Mouse (Mus musculus): ENCODE measurements around the gene Gyg.
A peak's percentile ranks its signal among the peaks of the same experiment; 100 is the strongest.

The Gyg gene

DNA sequence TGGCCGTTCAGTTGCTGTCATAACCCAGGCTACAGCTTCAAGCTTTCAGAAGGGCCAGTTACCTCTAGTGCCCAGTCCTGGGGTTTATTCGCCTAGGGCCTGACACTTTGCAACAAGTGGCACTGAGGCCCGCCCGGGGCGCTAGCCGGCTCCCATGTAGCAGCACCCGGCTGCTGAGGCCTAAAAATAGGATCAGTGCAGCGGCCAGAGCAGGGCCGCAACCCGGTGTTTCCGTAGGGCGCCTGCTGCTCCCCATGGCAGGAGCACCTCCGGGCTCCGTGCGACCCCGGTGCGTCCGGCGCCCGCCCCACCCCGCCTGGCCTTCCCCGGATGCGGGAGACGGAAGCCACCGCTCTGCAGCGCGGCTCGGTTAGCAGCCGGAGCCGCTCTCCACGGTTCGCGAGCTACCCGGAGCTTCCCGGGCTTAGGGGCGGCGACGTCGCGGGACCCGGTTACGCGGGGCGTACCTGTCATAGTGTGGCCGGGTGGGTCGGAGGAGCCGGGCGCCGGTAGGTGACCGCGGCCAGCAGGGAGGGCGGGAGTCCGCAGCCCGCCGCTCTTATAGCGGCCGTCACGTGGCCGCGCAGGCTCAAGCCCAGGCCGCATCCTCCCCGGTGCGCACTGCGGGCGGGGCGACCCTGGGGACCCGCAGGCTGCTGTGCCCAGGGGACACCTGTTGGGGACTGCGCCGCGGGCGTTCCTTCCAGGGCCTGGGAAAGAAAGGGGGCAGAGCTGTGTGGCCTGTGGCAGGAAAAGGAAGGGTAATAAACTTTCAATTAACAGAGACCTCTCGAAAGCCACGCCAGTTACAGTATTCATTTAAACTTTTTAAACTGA is at the start of gene Gyg:
TSS of gene Gyg (minus strand) at position 787 of the 837 bp plus-strand sequence.
- DNase-seq = peak; percentile 84

DNA sequence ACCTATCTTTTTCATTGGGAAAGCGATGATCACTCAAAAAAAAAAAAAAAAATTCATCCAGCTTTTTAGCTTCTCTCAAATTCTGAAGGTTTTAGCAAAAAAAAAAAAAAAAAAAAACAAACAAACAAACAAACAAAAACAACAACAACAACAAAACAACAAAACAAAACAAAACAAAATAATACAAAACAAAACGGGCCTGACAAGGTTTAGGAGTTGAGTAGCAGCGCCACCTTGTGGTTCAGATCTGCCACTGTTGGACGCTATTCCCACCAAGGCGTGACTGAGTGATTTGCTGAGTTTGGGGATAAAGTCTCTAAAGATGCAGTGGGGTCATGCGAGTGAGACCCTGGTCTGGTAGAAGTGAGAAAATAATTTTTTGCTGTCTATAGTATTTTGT is 43.8 kb upstream of the Gyg start:
- peak; percentile 63 for DNase-seq

DNA sequence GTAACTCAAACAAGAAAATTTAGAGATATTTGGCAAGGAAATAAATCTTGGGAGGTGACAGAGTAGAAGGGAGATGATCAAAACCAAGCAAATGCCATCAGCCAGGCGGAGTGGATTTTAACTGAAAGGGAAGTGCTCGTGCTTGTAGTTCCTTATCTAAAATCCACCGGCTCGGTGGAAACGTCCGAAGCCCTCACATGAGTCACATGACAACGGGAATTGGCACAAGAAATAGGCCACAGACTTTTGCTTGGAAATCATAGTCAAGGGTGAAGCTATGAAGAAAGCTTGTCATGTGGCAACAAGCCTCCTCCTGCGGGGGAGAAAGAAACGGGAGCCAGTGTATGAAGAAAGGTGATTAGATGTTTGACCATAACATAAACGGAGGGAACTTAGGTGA is 42.8 kb upstream of the Gyg start:
- no peak for DNase-seq

DNA sequence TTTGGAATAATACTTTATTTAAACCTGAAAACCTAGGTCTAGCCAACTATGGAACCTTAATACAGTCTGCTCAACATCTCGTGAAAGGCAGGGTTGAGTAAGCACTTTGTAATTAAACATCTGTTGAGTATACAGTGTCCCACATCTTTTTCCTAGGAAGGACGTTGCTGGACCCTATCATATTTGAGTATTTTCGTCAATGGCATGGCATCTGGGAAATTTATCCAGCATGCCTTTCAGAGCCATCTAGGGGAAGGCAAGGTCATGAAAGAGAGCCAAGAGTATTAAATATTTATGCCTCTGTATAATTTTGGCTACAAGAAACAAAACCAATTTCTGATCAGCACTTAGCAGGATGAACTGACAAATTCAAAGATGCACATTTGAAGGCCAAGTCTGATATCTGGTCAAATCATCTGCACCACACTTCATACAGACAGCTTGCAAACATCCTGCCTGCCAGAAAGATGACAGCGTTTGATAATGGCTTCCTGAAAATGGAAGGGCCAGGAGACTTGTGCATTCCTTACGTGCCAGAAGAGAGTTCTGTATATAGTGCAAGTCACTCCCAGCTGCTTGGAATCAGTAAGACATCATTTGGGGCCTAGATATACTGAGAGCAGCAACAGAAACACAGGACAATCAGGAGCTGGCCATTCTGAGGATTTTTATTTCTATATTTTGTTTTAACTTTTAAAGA is 34.0 kb upstream of the Gyg start:
- no peak for DNase-seq

DNA sequence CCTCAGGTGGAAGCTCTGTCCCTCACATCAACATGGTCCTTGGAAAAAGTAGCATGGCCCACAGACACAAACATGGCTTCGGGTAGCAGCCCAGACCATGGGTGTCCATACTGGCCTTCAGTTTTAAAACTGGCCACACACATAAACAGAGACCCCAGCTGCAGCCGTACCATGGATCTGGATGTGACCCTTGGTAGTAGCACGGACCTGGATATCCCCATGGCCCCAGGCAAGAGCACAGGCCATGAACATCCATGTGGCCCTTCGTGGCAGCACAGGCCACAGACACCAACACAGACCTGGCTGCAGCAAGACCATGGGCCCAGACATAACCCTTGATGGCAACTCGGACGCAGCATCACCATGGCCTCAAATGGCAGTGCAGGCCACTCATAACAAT is 17.3 kb upstream of the Gyg start:
- DNase-seq = no peak

DNA sequence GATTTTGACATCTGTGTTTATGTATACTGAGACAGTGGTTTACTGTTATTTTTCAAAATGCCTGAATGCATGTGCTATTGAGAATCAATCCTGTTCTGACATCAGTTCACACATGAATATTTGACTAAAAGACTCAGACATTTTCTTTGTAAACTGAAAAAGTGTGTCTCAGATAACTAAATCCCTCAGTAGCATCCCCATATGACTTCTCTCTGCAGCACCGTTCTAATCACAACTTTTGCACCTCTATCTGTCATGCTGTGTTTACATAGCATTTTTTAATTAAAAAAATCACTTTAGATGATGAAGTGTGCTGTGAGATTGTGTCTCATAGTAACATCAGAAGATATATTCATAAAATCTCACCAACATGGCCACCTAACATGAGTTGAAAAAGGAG is 12.4 kb upstream of the Gyg start:
- no peak for DNase-seq

DNA sequence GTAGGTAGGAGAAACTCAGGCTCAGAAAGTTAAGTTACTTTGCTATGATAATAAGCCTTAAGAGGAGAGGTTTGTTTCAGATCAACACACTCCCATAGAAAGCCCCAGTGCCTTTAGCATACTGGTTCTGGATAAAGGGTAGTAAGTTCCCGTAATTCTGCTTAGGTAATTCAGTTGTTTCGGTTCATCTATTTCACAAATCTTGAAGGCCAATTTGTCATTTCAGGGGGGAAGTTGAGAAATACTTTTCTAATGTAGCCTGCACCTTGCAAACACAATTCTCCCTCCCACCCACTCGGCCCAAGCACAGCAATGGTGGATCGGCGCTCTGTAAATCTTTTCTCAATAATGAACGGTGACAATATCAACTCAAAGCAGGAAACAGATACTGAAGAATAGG is 359 bp upstream of the Gyg start:
- no peak for DNase-seq

DNA sequence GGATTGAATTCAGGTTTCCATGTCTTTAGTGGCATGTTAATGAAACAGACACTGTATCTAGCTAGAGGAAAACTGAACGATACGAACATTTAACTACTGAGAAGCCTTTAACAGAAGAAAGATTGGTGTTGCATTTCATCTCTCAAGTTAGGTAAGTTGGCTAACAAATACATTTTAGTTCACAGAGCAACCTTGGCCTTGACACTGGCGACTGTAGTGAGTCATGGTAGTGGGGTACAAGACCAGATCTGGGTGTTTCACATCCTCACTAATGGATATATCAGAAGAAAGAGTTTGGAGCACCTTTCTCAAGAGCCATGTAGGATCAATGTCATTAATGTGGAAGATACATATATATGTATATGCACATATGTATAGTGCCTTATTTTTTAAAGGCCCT is 3.5 kb downstream of the Gyg start:
- DNase-seq = no peak

DNA sequence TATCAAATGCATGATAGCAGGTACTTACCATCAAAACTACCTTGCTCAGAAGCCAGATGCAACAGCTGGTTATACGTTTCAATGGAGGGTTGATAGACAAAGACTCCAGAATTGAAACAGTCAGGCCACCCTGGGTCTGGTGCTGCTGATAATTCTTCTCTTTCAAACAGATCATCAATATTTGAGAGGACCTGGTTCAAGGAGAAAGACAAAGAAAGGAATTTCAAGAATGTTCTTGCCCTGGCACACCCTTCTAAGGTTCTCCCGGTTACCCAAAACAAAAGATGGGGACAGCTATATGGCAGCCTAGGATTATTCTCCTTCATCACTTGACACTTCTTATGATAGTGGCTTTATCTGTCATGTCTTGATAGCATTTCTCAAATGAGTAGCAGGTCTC is 4.6 kb downstream of the Gyg start:
- DNase-seq = no peak

DNA sequence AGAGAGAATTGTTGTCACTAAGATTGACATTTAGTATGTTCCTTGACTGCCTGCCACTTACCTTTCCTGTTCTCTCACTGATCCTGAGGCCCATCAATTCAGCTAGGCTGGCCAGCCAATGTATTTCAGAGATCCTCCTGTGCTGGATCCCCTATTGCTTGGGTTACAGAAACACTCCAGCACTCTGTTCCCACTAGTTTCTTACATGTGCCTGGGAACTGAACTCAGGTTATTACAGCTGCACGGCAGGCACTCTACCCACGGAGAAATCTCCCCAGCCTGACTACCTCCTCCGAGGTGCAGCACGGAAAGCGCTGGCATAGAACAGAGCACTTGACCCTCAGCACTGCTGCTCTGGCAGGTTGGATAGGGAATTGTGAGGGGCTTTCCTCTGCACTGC is 7.5 kb downstream of the Gyg start:
- DNase-seq = no peak

DNA sequence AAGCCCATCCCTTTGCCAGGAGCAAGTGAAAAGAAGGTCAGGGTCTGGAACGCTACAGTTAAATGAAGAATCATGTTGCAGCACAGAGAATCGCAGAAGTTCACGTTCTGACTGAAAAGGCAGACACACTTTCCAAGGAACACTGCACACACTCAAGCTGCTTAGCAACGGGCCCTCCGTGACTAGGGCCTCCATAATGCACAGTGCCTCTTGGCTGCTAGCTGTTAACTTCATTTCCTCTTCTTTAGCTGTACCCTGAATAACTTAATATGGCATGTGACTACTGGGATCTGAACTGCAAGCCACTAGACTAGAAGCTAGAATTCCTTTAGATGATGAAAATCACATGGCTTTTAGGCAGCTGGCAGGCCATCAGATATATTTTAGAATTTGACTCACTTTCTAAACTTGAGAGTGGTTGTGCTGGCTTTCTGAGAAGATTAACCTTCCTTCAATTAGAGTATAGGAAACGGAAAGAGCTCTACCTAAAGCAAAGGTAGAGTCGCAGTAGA is 8.2 kb downstream of the Gyg start:
- DNase-seq = no peak

DNA sequence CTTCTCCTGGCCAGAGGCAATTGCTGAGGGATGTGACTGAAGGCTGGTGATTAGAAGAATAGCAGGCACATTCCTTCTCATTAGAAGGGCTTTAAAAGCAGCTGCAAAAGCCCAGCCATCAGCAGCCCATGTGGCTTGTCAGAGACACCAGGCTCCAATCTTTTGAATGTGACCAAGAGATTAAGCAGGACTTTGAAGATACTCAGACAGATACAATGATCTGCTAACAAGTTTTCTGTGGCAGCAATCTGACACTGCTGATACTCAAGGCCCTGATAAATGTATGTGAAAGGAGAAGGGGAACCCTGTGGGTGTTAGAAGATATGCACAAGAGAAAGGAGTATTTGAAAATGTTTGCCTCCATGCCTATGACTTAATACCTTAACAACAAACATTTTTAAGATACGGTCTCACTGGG is 9.4 kb downstream of the Gyg start:
- no peak for DNase-seq

DNA sequence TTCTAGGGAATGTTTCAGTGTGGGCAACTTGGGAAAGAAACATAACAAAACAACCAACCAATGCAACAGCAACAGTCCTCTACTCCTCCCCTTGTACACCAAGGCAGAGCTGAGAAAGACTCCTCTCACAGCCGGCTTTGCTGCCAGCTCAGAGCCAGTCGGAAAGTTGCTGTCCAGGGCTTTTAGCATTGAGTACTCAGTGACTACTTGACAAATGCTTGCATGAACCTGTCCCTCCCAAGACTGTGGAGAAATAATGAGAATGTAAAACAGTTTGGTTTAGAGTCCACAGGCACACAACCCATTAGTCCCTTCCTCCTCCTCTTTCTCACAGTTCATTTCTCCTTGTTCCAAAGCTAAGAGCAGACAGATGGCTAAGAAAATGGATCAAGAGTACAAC is 10.7 kb downstream of the Gyg start:
- DNase-seq = no peak

DNA sequence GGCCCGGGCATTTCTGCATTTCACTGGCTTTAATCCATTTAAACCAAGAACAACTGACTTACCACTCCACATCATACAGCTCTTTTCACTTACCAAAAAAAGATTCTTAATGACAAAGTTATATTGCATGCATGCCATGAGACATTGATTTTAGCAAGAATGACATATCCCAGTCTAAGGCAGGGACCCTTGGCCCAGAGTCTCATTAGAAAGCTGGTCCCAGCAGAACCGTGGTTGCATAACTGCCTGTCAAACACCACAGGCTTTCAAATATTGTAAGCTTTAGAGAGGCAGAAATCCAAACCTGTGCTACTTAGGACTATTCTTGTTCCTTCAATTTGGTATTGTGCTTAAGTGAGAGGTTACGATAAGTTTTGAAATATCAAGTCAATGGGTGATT is 11.4 kb downstream of the Gyg start:
- no peak for DNase-seq

DNA sequence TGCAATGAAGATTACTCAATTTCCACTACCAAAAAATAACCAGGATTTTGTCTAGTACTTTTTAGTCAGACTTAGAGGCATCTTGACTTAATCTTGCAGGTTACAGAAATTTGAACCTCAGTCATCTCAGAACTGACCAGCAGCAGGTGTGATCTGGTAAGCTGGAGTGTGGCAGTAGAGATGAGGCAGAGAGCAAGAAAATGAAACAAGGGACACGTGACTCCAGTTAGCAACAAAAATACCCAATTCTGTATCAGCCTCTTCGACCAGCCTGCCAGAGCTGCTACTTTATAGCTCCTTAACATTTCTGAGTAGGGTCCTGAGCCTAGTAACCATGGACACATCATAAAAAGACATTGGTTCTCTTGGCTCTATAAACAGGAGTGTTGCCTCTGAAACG is 12.5 kb downstream of the Gyg start:
- no peak for DNase-seq

DNA sequence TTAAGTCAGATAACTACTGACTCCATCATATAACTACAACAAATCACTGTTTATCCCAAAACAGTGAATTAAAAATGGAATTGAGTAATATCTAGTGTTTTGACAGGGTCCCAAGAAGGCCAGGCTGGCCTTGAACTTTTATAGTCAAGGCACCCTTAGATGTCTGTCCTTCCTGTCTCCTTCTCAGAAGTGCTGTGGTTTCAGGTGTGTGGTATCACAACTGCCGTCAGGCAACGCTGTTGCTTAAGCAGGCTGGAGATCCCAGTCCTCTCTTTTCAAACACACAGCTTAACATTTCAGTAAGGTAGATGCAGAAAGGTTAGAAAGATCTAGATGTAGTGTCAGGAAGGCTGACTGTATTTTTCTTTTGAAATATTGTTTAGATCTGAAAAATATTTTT is 13.0 kb downstream of the Gyg start:
- DNase-seq = peak; percentile 53

DNA sequence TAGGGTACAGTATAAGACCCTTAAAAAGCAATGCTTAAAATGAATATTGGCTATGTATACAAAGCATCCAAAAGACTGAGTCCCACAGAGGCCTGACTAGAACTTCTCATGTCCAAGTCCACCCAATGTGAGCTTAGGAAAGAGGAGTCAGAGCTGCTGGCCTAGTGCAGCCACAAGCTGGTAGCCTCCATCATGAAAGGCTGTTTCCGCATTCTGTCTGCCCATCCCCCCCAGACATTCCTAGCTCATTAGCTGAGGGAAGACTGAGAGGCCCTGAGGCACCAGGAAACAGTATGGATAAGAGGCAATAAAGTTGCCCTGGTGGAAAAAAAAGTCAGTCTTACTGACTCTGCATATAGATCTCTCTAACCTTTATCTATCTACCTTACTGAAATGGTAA is 13.4 kb downstream of the Gyg start:
- peak; percentile 27 for DNase-seq

DNA sequence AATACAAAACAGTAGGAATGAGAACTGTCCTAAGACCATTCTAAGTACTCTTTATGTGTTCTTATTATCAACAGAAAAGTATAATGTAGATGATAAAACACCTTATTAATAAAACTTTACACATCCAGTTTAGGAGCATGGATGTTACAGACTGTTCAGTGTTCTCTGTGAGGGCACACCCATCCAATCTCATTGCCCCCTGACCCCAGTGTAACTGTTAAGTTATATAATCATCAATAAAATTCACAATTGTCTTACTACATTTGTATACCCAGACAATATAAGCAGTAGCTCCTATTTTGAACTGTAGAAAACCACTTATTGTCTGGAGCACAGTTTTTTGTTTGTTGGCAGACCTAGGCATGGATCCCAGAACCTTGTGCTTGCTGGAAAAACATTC is 13.9 kb downstream of the Gyg start:
- no peak for DNase-seq

DNA sequence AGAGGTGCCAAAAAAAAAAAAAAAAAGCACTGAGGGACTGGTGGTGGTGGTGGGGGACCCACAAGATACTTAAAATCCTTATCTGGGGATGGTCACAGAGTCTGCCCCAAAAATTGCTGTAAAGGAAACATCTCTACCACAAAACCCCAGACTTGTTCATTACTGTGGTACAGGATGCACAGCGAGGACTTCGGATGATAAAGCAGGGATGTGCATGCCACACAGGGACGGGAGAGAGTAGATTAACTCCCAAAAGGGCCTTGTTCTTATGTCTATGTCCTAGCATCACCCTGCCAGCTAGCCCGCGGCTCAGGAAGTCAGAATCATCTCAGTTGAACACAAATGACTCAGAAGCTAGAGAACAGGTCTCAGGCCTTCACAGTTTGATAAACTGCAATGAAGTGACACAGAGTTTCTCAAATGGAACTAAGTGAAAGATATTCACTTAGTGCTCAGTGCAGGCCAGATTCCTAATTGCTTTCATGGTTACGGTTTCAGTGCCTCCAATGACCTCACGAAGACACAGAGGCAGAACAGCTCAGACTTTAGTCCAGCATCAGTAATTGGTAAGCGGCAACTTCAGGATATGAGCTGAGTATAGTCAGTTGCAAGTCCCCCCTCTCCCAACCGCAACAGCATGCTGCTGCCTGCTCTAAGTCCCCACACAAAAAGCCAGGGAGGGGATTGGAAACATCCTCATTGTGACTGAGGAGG is 18.1 kb downstream of the Gyg start:
- no peak for DNase-seq

DNA sequence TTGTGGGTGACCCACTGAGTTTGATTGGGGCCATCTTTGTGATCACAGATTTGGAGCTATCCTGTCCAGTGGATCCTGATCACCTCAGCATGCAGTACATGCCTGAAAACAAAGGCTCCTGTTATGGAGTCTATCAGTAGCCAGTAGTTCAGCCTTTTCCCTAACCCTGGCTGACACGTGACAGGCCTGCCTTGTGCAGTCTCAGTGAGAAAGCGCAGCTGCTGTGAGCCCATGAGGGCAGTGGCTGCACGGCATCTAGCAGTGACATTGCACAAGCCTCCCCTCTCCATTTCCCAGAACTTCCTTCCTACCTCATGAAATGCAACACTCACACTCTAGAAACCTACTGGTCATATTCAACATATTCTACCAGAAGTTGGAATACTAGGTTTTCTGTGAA is 20.6 kb downstream of the Gyg start:
- no peak for DNase-seq

DNA sequence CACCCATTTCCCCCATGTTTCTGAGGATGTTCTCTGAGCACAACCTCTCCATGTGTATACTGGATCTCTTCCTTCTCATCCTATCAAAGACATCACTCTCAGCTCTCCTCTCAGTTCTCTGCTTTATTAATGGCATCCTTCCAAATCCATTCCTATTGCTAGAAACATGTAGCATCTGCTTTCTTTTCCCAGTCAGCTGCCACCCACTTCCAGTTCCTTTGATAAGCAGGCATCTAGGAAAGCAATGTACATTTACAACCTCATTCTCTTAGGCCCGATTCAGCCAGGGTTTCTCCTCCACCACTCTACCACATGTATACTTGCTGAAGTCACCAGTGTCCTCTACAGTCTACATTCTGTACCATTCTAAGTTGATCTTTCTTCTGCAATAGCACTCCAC is 21.4 kb downstream of the Gyg start:
- DNase-seq = no peak

DNA sequence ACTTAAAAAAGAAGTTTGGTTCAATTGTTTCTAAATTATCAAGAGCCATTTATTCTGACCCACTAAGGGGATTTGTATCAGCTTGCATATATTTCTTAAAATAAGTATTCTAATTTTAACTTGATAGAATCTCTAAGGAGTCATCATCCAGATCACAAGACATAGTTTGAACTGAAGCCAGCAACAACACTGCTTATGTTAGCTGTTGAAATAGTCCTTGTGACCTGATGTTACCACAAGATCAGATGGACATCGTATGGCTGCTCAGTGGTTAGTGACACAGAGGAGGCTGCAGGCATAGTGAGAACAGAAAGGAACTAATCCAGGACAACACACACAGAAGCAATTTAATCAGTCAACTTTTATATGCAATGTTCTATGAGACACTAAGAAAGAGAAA is 22.4 kb downstream of the Gyg start:
- DNase-seq = no peak

DNA sequence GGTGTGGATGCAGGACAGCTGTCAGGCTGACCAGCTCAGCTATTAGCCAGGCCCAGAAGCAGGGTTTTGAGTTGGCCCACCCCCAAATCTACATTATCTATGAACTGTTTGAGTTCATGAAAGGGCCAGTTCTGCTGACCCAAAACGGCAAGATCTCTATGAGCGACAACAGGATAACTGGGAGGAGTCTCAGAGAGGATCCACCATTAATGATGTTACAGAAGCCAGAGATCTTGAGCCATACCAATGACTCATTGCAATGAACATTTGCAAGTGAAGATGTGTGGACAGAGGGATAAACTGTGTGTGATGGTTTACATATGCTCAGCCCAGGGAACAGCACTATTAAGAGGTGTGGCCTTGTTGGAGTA is 23.8 kb downstream of the Gyg start:
- no peak for DNase-seq

Data from thymus, postnatal 14 days (tissue).